Mouse (Mus musculus) G1E (cell line): ENCODE results near the gene Abcb1b.

Source experiments
- CTCF ChIP-seq: IDR thresholded peaks from 2 replicates; pipeline ENCODE4 v1.5.1; 2012; ENCODE audit warnings: low read depth, low read length, inconsistent platforms, mixed read lengths
- POLR2AphosphoS5 ChIP-seq: IDR thresholded peaks from 2 replicates; pipeline ENCODE4 v1.6.1; 2012; ENCODE audit warnings: low read depth, low read length, inconsistent platforms; ENCODE audit not compliant: insufficient replicate concordance
- TAL1 ChIP-seq: conservative IDR thresholded peaks from 2 replicates; pipeline ENCODE4 v1.6.1; 2012; ENCODE audit warnings: low read depth, low read length, inconsistent platforms, mixed read lengths

DNA sequence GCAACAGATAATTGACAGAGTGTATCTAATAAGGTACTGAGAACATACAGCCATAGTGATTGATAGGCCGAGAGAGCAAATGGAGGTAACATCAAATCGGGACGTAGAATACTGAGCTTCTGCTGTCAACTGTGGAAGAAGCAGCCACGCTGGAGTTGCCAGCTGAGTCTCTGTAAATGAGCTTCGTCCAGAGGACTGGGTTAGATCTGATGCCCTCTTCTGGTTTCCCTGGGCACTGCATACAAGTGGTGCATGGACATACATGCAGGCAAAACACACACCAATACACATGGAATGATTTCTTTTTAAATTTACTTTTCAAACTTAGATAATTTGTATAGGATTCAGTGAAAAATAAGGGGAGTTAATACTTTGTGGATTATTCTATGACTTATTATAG lies 42.9 kb downstream of the Abcb1b start:
- peak; percentile 22; the same call in 1 of the 2 replicates for TF ChIP-seq CTCF
- TF ChIP-seq POLR2AphosphoS5: no peak
- no peak for TF ChIP-seq TAL1
